Mouse (Mus musculus) intestine, postnatal 0 days (tissue): ENCODE data around the gene Map3k11. TPM values are rescaled to one million over a fixed set of nuclear protein-coding genes. Genes with fewer than 3 reads are reported as not detected.

Experiments
- ATAC-seq: fragments of 200-750 bp; cut with Nextera tagmentation; 2 replicates; pipeline ENCODE4 v1.8.0; 2017; ENCODE audit warnings: mild to moderate bottlenecking, moderate TSS enrichment, moderate library complexity
- H3K27ac ChIP-seq: fragments of 300-500 bp; sonication (generic); 2 replicates; pipeline ENCODE4 v1.5.1; 2014; ENCODE audit warnings: mild to moderate bottlenecking, low read depth, low read length, moderate library complexity
- H3K27me3 ChIP-seq: fragments of 300-500 bp; sonication (generic); replicated peaks from 2 replicates; pipeline ENCODE4 v1.6.1; 2014; ENCODE audit warnings: low read length, mixed read lengths; ENCODE audit not compliant: control insufficient read depth, insufficient read depth
- H3K36me3 ChIP-seq: fragments of 300-500 bp; sonication (generic); 2 replicates; pipeline ENCODE4 v1.6.1; 2014; ENCODE audit warnings: mild to moderate bottlenecking, moderate library complexity; ENCODE audit not compliant: control insufficient read depth, insufficient read depth
- H3K4me1 ChIP-seq: fragments of 300-500 bp; sonication (generic); replicated peaks from 2 replicates; pipeline ENCODE4 v1.6.1; 2014; ENCODE audit warnings: antibody characterized with exemption, low read length, mixed read lengths; ENCODE audit not compliant: control insufficient read depth, insufficient read depth
- H3K4me2 ChIP-seq: fragments of 300-500 bp; sonication (generic); replicated peaks from 2 replicates; pipeline ENCODE4 v1.6.1; 2014; ENCODE audit warnings: low read depth, mild to moderate bottlenecking, moderate library complexity
- H3K4me3 ChIP-seq: fragments of 300-500 bp; sonication (generic); 2 replicates; pipeline ENCODE4 v1.5.1; 2014; ENCODE audit warnings: low read depth, low read length
- H3K9ac ChIP-seq: fragments of 300-500 bp; sonication (generic); 2 replicates; pipeline ENCODE4 v1.6.1; 2014; ENCODE audit warnings: mild to moderate bottlenecking, low read depth, low read length
- H3K9me3 ChIP-seq: fragments of 300-500 bp; sonication (generic); 2 replicates; pipeline ENCODE4 v1.6.1; 2016; ENCODE audit warnings: mixed run types; ENCODE audit not compliant: control insufficient read depth
- CTCF ChIP-seq: sonication (generic); IDR thresholded peaks from 2 replicates; pipeline ENCODE4 v1.5.1; 2016; ENCODE audit warnings: low read depth, mild to moderate bottlenecking, control low read depth, antibody characterized with exemption, moderate library complexity
- WGBS: fragments of 180-500 bp; shearing (Covaris S2); extraction: QIAGEN DNeasy Blood & Tissue Kit; methylation state at CpG from one replicate; pipeline ENCODE4 v1.1.7; 2014; 5-methylcytosine and 5-hydroxymethylcytosine counted together
- polyA plus RNA-seq: library from polyadenylated mRNA; unstranded; fragments of >200 nt; fragmentation: Nextera tagmentation; extraction: Ambion mirVana; gene quantifications from 2 replicates; pipeline ENCODE4 v1.2.1, GENCODE M21; 2015

Map3k11 gene
- polyA plus RNA-seq: 29.4 and 29.7 TPM in 2 replicates

DNA sequence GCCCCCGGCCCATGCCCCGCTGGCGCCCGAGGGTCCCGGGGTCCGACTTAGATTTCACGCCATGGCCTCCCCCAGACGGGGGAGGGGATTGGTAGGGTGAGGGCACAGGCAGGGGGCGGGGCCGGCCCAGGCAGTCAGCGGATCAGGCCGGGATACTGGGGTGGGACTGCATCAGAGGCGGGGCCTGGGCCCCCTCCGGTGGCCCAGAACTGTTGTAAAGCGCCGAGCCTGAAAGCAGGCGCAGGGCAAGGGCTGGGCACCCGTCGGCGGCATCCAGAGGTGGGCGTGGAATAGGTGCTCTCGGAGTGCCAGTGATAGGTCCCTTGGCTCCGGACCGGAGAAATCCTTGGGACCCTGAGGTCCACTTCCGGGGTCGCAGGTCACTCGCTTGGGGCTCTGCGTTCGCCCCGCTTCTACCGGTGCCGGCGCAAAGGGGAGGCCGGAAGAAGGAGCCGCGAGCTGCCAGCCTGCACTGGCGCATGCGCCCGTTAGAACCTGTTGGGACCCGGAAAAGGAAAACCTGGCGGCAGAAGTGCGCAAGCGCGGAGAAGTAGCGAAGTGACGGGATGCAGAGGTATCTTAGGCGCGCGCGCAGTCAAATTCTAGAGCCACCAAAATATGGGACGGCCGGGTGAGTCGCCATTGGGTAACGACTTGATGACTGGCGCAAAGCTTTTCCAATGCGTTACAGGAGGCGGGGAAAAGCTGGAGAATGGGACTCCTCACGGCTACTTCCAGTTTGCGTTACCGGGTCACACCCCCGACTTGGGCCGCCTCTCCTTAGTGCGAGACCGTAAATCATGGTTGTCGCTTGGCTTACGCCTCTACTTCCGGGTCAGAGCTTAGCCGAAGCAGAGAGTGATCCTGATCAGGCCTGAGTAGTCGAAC lies at the start of gene Map3k11, which contains the start of gene Pcnx3:
Gene Map3k11, plus strand, starts transcription at position 543 of the 888 bp plus-strand sequence.
Gene Pcnx3, minus strand, starts transcription at position 709 of the 888 bp plus-strand sequence.
- WGBS: under 1% methylated on average over 68 of the region's 69 CpGs
- H3K9ac ChIP-seq: peak within 1 kb of the TSS; percentile 87
- no peaks in the 10 kb centered on the region for H3K27me3 ChIP-seq
- peak; percentile 46 for TF ChIP-seq CTCF
- H3K4me3 ChIP-seq: peak within 1 kb of the TSS; percentile 84
- peak within 1 kb of the TSS; percentile 97 for H3K27ac ChIP-seq
- H3K36me3 ChIP-seq: peaks cover 53% of the 10 kb centered on the region
- no peaks in the 10 kb centered on the region for H3K9me3 ChIP-seq
- H3K4me2 ChIP-seq: peak within 1 kb of the TSS; percentile 99
- H3K4me1 ChIP-seq: peaks cover 16% of the 10 kb centered on the region
- peak; percentile 88 for ATAC-seq

DNA sequence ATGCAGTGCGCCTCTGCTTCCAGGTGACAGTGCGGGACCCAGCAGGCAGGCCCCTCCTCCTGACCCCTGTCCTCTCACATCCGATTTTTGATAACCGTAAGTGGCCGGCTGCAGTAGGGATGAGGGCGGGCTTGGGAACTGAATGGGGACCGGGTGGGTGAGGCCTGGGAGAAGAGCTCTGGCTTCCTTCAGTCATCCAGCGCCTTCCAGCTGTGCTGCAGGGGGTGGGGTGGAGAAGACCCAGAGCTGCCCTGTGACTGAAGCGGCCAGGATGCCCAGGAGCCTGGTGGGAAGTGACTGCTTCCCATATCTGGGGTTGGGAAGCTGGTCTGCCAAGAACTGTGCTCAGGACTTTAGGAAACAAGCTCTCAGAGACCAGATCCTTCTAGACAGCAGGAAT lies 48.2 kb upstream of the Map3k11 start:
- no peaks in the 10 kb centered on the region for H3K9me3 ChIP-seq
- no peak for TF ChIP-seq CTCF
- H3K27ac ChIP-seq: no peak overlapping the region
- no peaks in the 10 kb centered on the region for H3K27me3 ChIP-seq
- peaks cover 6% of the 10 kb centered on the region; the same call in 1 of the 2 replicates for H3K4me1 ChIP-seq
- H3K4me3 ChIP-seq: no peak overlapping the region
- no peak overlapping the region for H3K4me2 ChIP-seq
- no peak overlapping the region for H3K9ac ChIP-seq
- 55% methylated on average over 9 of the region's 9 CpGs for WGBS
- ATAC-seq: no peak
- H3K36me3 ChIP-seq: peaks cover 57% of the 10 kb centered on the region

DNA sequence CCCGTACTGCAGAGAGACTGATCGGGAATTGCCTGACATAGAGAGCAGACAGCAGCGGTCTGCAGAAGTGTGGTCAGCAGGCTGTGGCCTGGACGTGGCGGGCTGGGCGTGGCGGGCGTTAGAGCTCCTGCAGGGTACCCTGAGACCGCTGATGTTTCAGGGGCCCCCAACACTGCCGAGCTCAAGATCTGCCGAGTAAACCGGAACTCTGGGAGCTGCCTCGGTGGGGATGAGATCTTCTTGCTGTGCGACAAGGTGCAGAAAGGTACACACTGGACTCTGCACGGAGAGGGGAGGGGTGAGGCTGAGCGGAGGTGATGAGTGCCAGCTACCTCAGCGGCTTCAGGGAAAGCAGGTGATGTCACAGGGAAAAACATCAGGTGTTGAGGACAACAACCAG lies 47.5 kb upstream of the Map3k11 start:
- Histone ChIP-seq H3K9me3 (no peaks in the 10 kb centered on the region), H3K27ac (no peak overlapping the region), H3K4me3 (no peak overlapping the region), H3K27me3 (no peaks in the 10 kb centered on the region), H3K9ac (no peak overlapping the region), H3K4me2 (no peak overlapping the region), H3K4me1 (peaks cover 6% of the 10 kb centered on the region; the same call in 1 of the 2 replicates), H3K36me3 (peaks cover 64% of the 10 kb centered on the region)
- WGBS: 84% methylated on average over 17 of the region's 17 CpGs
- ATAC-seq: no peak
- no peak for TF ChIP-seq CTCF

DNA sequence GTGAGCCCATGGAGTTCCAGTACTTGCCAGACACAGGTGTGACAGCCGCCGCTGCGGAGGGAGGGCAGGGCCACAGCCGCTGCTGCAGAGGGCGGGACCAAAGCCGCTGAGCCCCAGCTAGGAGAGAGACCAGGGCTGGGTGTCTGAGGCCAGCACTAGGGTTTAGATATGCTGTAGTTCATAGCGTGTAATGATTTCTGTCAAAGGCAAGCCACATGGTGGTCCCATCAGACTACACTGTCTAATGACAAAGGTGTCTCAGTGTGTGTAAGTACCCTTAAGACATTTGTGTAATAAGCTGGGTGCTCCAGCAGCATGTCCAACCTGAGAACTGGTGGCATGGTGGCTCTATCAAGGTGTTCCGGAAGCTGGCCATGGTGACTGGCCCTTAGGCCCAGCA lies 46.9 kb upstream of the Map3k11 start:
- WGBS: 78% methylated on average over 8 of the region's 8 CpGs
- no peak for TF ChIP-seq CTCF
- no peak for ATAC-seq

DNA sequence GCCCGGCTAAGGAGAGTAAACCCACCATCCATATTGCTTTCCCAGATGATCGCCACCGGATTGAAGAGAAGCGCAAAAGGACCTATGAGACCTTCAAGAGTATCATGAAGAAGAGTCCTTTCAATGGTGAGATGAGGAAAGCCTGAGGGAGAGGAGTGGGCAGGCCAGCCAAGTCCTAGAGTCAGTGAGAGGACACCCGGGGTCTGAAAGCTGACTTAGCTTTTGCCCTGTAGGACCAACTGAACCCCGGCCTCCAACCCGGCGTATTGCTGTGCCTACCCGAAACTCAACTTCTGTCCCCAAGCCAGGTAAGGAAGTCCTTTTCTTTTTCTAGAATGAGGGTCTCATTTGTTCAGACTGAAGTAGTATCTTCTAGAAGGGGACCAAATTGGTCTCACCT lies 43.3 kb upstream of the Map3k11 start:
- Histone ChIP-seq H3K4me1 (peaks cover 7% of the 10 kb centered on the region; the same call in 1 of the 2 replicates), H3K9ac (no peak overlapping the region), H3K36me3 (peaks cover 71% of the 10 kb centered on the region), H3K9me3 (no peaks in the 10 kb centered on the region), H3K4me3 (no peak overlapping the region), H3K27me3 (no peaks in the 10 kb centered on the region), H3K27ac (no peak overlapping the region), H3K4me2 (no peak overlapping the region)
- ATAC-seq: no peak
- TF ChIP-seq CTCF: no peak
- 94% methylated on average over 9 of the region's 9 CpGs for WGBS

More for the DNA sequence above, 46.9 kb upstream of the Map3k11 start:
- peaks cover 70% of the 10 kb centered on the region for H3K36me3 ChIP-seq
- H3K9ac ChIP-seq: no peak overlapping the region
- H3K27ac ChIP-seq: no peak overlapping the region; the same call in 1 of the 2 replicates
- peaks cover 6% of the 10 kb centered on the region; the same call in 1 of the 2 replicates for H3K4me1 ChIP-seq
- H3K4me2 ChIP-seq: no peak overlapping the region
- H3K9me3 ChIP-seq: no peaks in the 10 kb centered on the region
- no peak overlapping the region for H3K4me3 ChIP-seq
- no peaks in the 10 kb centered on the region for H3K27me3 ChIP-seq

DNA sequence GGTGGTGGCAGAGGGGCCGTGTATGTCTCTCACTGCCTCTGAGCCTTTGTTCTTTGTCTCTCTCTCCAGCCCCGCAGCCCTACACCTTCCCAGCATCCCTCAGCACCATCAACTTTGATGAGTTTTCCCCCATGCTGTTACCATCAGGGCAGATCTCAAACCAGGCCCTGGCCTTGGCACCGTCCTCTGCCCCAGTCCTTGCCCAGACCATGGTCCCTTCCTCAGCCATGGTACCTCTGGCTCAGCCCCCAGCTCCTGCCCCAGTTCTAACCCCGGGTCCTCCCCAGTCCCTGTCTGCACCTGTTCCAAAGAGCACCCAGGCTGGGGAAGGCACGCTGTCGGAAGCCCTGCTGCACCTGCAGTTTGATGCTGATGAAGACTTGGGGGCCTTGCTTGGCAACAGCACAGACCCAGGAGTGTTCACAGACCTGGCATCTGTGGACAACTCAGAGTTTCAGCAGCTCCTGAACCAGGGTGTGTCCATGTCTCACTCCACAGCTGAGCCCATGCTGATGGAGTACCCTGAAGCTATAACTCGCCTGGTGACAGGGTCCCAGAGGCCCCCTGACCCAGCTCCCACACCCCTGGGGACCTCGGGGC lies 41.7 kb upstream of the Map3k11 start:
- ATAC-seq: no peak
- peaks cover 7% of the 10 kb centered on the region; the same call in 1 of the 2 replicates for H3K4me1 ChIP-seq
- TF ChIP-seq CTCF: no peak
- 90% methylated on average over 8 of the region's 8 CpGs for WGBS
- H3K27me3 ChIP-seq: no peaks in the 10 kb centered on the region
- peaks cover 67% of the 10 kb centered on the region for H3K36me3 ChIP-seq
- H3K27ac ChIP-seq: no peak overlapping the region
- H3K4me2 ChIP-seq: no peak overlapping the region
- no peaks in the 10 kb centered on the region for H3K9me3 ChIP-seq
- no peak overlapping the region for H3K4me3 ChIP-seq
- H3K9ac ChIP-seq: no peak overlapping the region
